Mouse (Mus musculus) gastrocnemius, adult 2 months (tissue): ENCODE measurements at regions not wholly inside any gene's neighbourhood (a gene's known extent, or its start where the extent isn't known, plus 50 kb on each side); places are given as distances from the start of the nearest gene placed in this dataset.
A peak's percentile ranks its signal among the peaks of the same experiment; 100 is the strongest.

Source experiments
- DNase-seq: peaks from one replicate; pipeline ENCODE4 v3.0.0; 2022
- H3K27ac ChIP-seq: fragments of 200-600 bp; 2 replicates; pipeline ENCODE4 v1.8.1; 2022; ENCODE audit warnings: mild to moderate bottlenecking
- H3K4me3 ChIP-seq: fragments of 200-600 bp; 2 replicates; pipeline ENCODE4 v1.8.1; 2022; ENCODE audit warnings: mild to moderate bottlenecking, moderate library complexity
- CTCF ChIP-seq: fragments of 200-600 bp; IDR thresholded peaks from 2 replicates; pipeline ENCODE4 v1.8.1; 2022; ENCODE audit warnings: antibody characterized with exemption, mild to moderate bottlenecking, moderate library complexity
- intact Hi-C: fragments of 180-260 bp; cut with DNase I; formaldehyde crosslinking; loops from one replicate; pipeline ENCODE4 v1.15.1; 2025

- intact Hi-C loops, result no loop called here
- TF ChIP-seq CTCF, result no peak
These were observed 168.1 kb downstream of the Rpl14 start for GRCm38 (mm10) chr9:120739199-120739952.

GRCm38 (mm10) chr9:120739953-120740524 is 168.8 kb downstream of the Rpl14 start:
- intact Hi-C loops, result no loop called here
- Histone ChIP-seq H3K4me3 (no peak overlapping the region), H3K27ac (peak overlapping the region; percentile 77)
- no peak for DNase-seq
- TF ChIP-seq CTCF, result no peak

More at GRCm38 (mm10) chr9:120739199-120739952, 168.1 kb downstream of the Rpl14 start:
- Histone ChIP-seq H3K4me3 (no peak overlapping the region), H3K27ac (peak overlapping the region; percentile 77)
- DNase-seq, result peak; percentile 49

GRCm38 (mm10) chr9:120741521-120741920 is 170.3 kb downstream of the Rpl14 start:
- Histone ChIP-seq H3K27ac (no peak overlapping the region), H3K4me3 (no peak overlapping the region)
- intact Hi-C loops, result no loop called here
- no peak for DNase-seq
- TF ChIP-seq CTCF, result no peak

GRCm38 (mm10) chr9:120743455-120743854 is 172.2 kb downstream of the Rpl14 start:
- intact Hi-C loops, result no loop called here
- TF ChIP-seq CTCF, result no peak
- no peak overlapping the region for H3K27ac ChIP-seq
- no peak for DNase-seq
- no peak overlapping the region for H3K4me3 ChIP-seq

- Histone ChIP-seq H3K27ac (no peak overlapping the region), H3K4me3 (no peak overlapping the region)
- intact Hi-C loops, result no loop called here
- no peak for DNase-seq
- no peak for TF ChIP-seq CTCF
These were observed 174.4 kb downstream of the Rpl14 start for GRCm38 (mm10) chr9:120745674-120746073.

GRCm38 (mm10) chr9:120750820-120751219 is 178.2 kb upstream of the Ctnnb1 start:
- Histone ChIP-seq H3K4me3 (no peak overlapping the region), H3K27ac (no peak overlapping the region)
- DNase-seq, result no peak
- intact Hi-C loops, result no loop called here
- TF ChIP-seq CTCF, result no peak

- TF ChIP-seq CTCF, result no peak
- intact Hi-C loops, result no loop called here
- no peak overlapping the region for H3K4me3 ChIP-seq
- DNase-seq, result no peak
- no peak overlapping the region for H3K27ac ChIP-seq
These were observed 177.1 kb upstream of the Ctnnb1 start for GRCm38 (mm10) chr9:120751686-120752484.

- no peak for TF ChIP-seq CTCF
- DNase-seq, result no peak
- intact Hi-C loops, result no loop called here
- Histone ChIP-seq H3K27ac (no peak overlapping the region), H3K4me3 (no peak overlapping the region)
These were observed 174.9 kb upstream of the Ctnnb1 start for GRCm38 (mm10) chr9:120754151-120754550.

- no peak for TF ChIP-seq CTCF
- Histone ChIP-seq H3K4me3 (no peak overlapping the region), H3K27ac (no peak overlapping the region)
- DNase-seq, result no peak
- intact Hi-C loops, result no loop called here
These were observed 173.5 kb upstream of the Ctnnb1 start for GRCm38 (mm10) chr9:120755486-120755885.

- H3K4me3 ChIP-seq, result no peak overlapping the region
- TF ChIP-seq CTCF, result no peak
- no peak for DNase-seq
- H3K27ac ChIP-seq, result no peak overlapping the region
- intact Hi-C loops, result no loop called here
These were observed 171.0 kb upstream of the Ctnnb1 start for GRCm38 (mm10) chr9:120758003-120758402.

GRCm38 (mm10) chr9:120758632-120759031 is 170.4 kb upstream of the Ctnnb1 start:
- TF ChIP-seq CTCF, result no peak
- intact Hi-C loops, result no loop called here
- no peak overlapping the region for H3K27ac ChIP-seq

GRCm38 (mm10) chr9:120759771-120760170 is 169.2 kb upstream of the Ctnnb1 start:
- DNase-seq, result no peak

More at GRCm38 (mm10) chr9:120758632-120759031, 170.4 kb upstream of the Ctnnb1 start:
- no peak overlapping the region for H3K4me3 ChIP-seq
- DNase-seq, result no peak

GRCm38 (mm10) chr9:120763802-120764201 is 165.2 kb upstream of the Ctnnb1 start:
- intact Hi-C loops, result no loop called here

More at GRCm38 (mm10) chr9:120759771-120760170, 169.2 kb upstream of the Ctnnb1 start:
- Histone ChIP-seq H3K27ac (no peak overlapping the region), H3K4me3 (no peak overlapping the region)
- intact Hi-C loops, result no loop called here
- TF ChIP-seq CTCF, result no peak

More at GRCm38 (mm10) chr9:120763802-120764201, 165.2 kb upstream of the Ctnnb1 start:
- no peak for DNase-seq
- no peak overlapping the region for H3K27ac ChIP-seq
- no peak for TF ChIP-seq CTCF
- H3K4me3 ChIP-seq, result no peak overlapping the region
